Mouse (Mus musculus) left cerebral cortex, adult 2 months (tissue): ENCODE measurements around the gene Med20. TPM values are rescaled to one million over a fixed set of nuclear protein-coding genes. Genes with fewer than 3 reads are reported as not detected.

Experiments used
- DNase-seq, 2 experiments: peaks; one replicate each; pipeline ENCODE4 v3.0.0; 2021 to 2022; ENCODE audit warnings: low spot score in 2 of 2, mixed read lengths in 1 of 2; ENCODE audit errors: extremely low spot score in 1 of 2
- H3K27ac ChIP-seq: fragments of 200-600 bp; 2 replicates; pipeline ENCODE4 v1.8.1; 2022
- H3K4me3 ChIP-seq: fragments of 200-600 bp; 2 replicates; pipeline ENCODE4 v1.8.1; 2022
- CTCF ChIP-seq: fragments of 200-600 bp; IDR thresholded peaks from 2 replicates; pipeline ENCODE4 v1.8.1; 2022; ENCODE audit warnings: antibody characterized with exemption, mild to moderate bottlenecking, moderate library complexity
- intact Hi-C: fragments of 180-260 bp; cut with DNase I; formaldehyde crosslinking; loops from one replicate; pipeline ENCODE4 v1.15.1; 2025
- total RNA-seq, 2 experiments: library from RNA; stranded (reverse); gene quantifications; 2 replicates each; pipeline ENCODE4 v1.2.3; 2021

Gene Med20
- total RNA-seq, 2 experiments from 2014 or later: 29.3 to 33.3 TPM

GRCm38 (mm10) chr17:47664474-47664873, 53.1 kb downstream of the Med20 start:
- DNase-seq: no peak
- intact Hi-C loops: no loop called here
- TF ChIP-seq CTCF: no peak

GRCm38 (mm10) chr17:47669166-47669565, 57.8 kb downstream of the Med20 start:
- Histone ChIP-seq H3K27ac (no peak overlapping the region), H3K4me3 (no peak overlapping the region)
- DNase-seq: no peak
- intact Hi-C loops: no loop called here
- no peak for TF ChIP-seq CTCF

More at GRCm38 (mm10) chr17:47664474-47664873, 53.1 kb downstream of the Med20 start:
- Histone ChIP-seq H3K4me3 (no peak overlapping the region), H3K27ac (no peak overlapping the region)

- intact Hi-C loops: loop anchor here (5.0 kb wide), 2 partner anchors 45 to 160 kb away; no protein-coding TSS in a partner anchor
- no peak for TF ChIP-seq CTCF
- peak overlapping the region; percentile 78 for H3K27ac ChIP-seq
- peak overlapping the region; percentile 57 for H3K4me3 ChIP-seq
- DNase-seq: no peak
Observed at GRCm38 (mm10) chr17:47671988-47672310, 60.6 kb downstream of the Med20 start.

GRCm38 (mm10) chr17:47672311-47673111, 61.1 kb downstream of the Med20 start:
- intact Hi-C loops: loop anchor here (5.0 kb wide), 2 partner anchors 45 to 160 kb away; no protein-coding TSS in a partner anchor
- peak overlapping the region; percentile 57 for H3K4me3 ChIP-seq
- TF ChIP-seq CTCF: peak; percentile 5
- H3K27ac ChIP-seq: peak overlapping the region; percentile 78
- DNase-seq: peak; percentile 55 to 61

Other genes with a start within 250 kb of the Med20 start
- gene Mrps10, start 242.7 kb upstream of the Med20 start, total RNA-seq: 10 to 100 TPM; 28.4 to 29.1 TPM
- 1 to 10 TPM; 1.8 to 2.9 TPM for gene Guca1b, start 226.2 kb upstream of the Med20 start, total RNA-seq
- gene Guca1a, start 211.0 kb upstream of the Med20 start, total RNA-seq: not detected
- under 1 TPM; 0.61 to 0.84 TPM for gene AI661453, start 175.0 kb upstream of the Med20 start, total RNA-seq
- gene 1700001C19Rik, start 174.2 kb upstream of the Med20 start, total RNA-seq: not detected
- gene Taf8, start 109.3 kb upstream of the Med20 start, total RNA-seq: 10 to 100 TPM; 17.3 to 22.0 TPM
- gene Ccnd3, start 106.5 kb upstream of the Med20 start, total RNA-seq: 10 to 100 TPM; 38.2 to 38.4 TPM
- 10 to 100 TPM; 18.1 to 18.8 TPM for gene Bysl, start 90 bp upstream of the Med20 start, total RNA-seq
- gene Gm20517, start within 50 bp of the Med20 start, total RNA-seq: 1 to 10 TPM; 7.1 TPM
- 10 to 100 TPM in 1 of 2 experiments, 1 to 10 TPM in 1; 9.6 to 13.1 TPM for gene Usp49, start 19.1 kb downstream of the Med20 start, total RNA-seq
- 100 to 1,000 TPM; 185 to 208 TPM for gene Tomm6, start 76.8 kb downstream of the Med20 start, total RNA-seq
- gene Frs3, start 77.4 kb downstream of the Med20 start, total RNA-seq: 10 to 100 TPM; 27.5 to 31.0 TPM
- gene Gm21981, start 82.9 kb downstream of the Med20 start, total RNA-seq: 1 to 10 TPM; 3.1 to 4.1 TPM
- gene Prickle4, start 83.2 kb downstream of the Med20 start, total RNA-seq: 1 to 10 TPM; 5.2 to 6.5 TPM
- not detected for gene Pgc, start 115.3 kb downstream of the Med20 start, total RNA-seq
- gene Tfeb, start 125.4 kb downstream of the Med20 start, total RNA-seq: 10 to 100 TPM; 10.0 to 10.6 TPM
- gene Mdfi, start 223.1 kb downstream of the Med20 start, total RNA-seq: under 1 TPM in 1 of 2 experiments, not detected in 1; 0.48 TPM